Comparison of ENCODE assay signal across 9 mouse cellular contexts in genomic region chr1:38787443-38787842, GRCm38 (mm10). TPM values are rescaled to one million over a fixed set of nuclear protein-coding genes. Genes with fewer than 3 reads are reported as not detected.
A peak's percentile ranks its signal among the peaks of the same experiment; 100 is the strongest.
DNase-seq lines count a peak whose midpoint lies in the region; ATAC-seq and TF ChIP-seq lines count a peak whose summit lies in the region.
"Had no signal": no experiment of that assay in that cellular context is flagged by ENCODE, and none has a peak within 500 bp of the region (broad histone marks: within the 10 kb centered on the region; RNA-seq: fewer than 3 reads in every experiment).

No protein-coding gene starts in this region.

- H3K27me3 ChIP-seq in thymus, adult 2 months (ENCODE audit: control insufficient read depth, insufficient read depth, low read length) = no peaks in the 10 kb centered on the region
- H3K27me3 ChIP-seq in forebrain, embryonic 11.5 days (ENCODE audit: control insufficient read depth, insufficient read depth, low read length) = no peaks in the 10 kb centered on the region
- H3K27me3 ChIP-seq in hindbrain, embryonic 11.5 days (ENCODE audit: control insufficient read depth, insufficient read depth, low read length) = no peaks in the 10 kb centered on the region

- no peaks in the 10 kb centered on the region for H3K36me3 ChIP-seq in thymus, adult 2 months (ENCODE audit: control insufficient read depth, insufficient read depth, low read length)
- H3K36me3 ChIP-seq in forebrain, embryonic 11.5 days (ENCODE audit: control insufficient read depth, insufficient read depth, low read length) = no peaks in the 10 kb centered on the region
- H3K36me3 ChIP-seq in hindbrain, embryonic 11.5 days (ENCODE audit: control insufficient read depth, insufficient read depth, low read length) = no peaks in the 10 kb centered on the region

- H3K9ac ChIP-seq in forebrain, embryonic 11.5 days (ENCODE audit: low read length) = no peak overlapping the region
- H3K9ac ChIP-seq in hindbrain, embryonic 11.5 days (ENCODE audit: low read depth, low read length) = no peak overlapping the region

- no peaks in the 10 kb centered on the region for H3K4me1 ChIP-seq in thymus, adult 2 months (replicated peaks; ENCODE audit: control insufficient read depth, insufficient read depth, low read length)
- no peaks in the 10 kb centered on the region for H3K4me1 ChIP-seq in forebrain, embryonic 11.5 days (replicated peaks; ENCODE audit: control insufficient read depth, insufficient read depth, low read length)
- H3K4me1 ChIP-seq in hindbrain, embryonic 11.5 days (replicated peaks; ENCODE audit: control insufficient read depth, insufficient read depth, low read length) = 0 out of 2 replicates have a peak, but pooled peaks cover 2% of the 10 kb centered on the region

- H3K27ac ChIP-seq in thymus, adult 2 months (ENCODE audit: control insufficient read depth, insufficient read depth, low read length) = no peak overlapping the region
- no peak overlapping the region for H3K27ac ChIP-seq in forebrain, embryonic 11.5 days (ENCODE audit: low read depth, low read length)
- no peak overlapping the region for H3K27ac ChIP-seq in hindbrain, embryonic 11.5 days (ENCODE audit: low read depth, low read length)

- DNase-seq in thymus, adult 2 months = peak; percentile 51
- no peak for DNase-seq in thymus, adult 18-20 months
- peak; percentile 50 for DNase-seq in c-Kit-positive CD71-negative TER-119-negative erythroid progenitor cells, embryonic 14.5 days (ENCODE audit: low read depth)
- peak; percentile 71 for DNase-seq in forebrain, embryonic 11.5 days (ENCODE audit: low spot score)
- DNase-seq in hindbrain, embryonic 11.5 days (ENCODE audit: low spot score) = peak; percentile 82
- DNase-seq in layer of hippocampus, postnatal 36 days = peak; percentile 40 to 43
- peak; percentile 17 to 31 for DNase-seq in spleen, postnatal 36 days (ENCODE audit: low spot score in 2 of 2)

- H3K4me3 ChIP-seq in thymus, adult 2 months (ENCODE audit: control insufficient read depth, insufficient read depth, low read length) = no peak overlapping the region
- H3K4me3 ChIP-seq in forebrain, embryonic 11.5 days (ENCODE audit: low read depth, low read length) = no peak overlapping the region
- H3K4me3 ChIP-seq in hindbrain, embryonic 11.5 days (ENCODE audit: low read depth, low read length) = no peak overlapping the region
- H3K4me3 ChIP-seq: erythroblast, embryonic 14.5 days had no signal

- TF ChIP-seq CTCF in thymus, adult 2 months (IDR thresholded peaks at IDR 0.05; ENCODE audit: borderline replicate concordance, control insufficient read depth, extremely low read depth, insufficient read depth, low read length, poor library complexity) = no peak; the same call in 1 of the 2 replicates

- TF ChIP-seq POLR2A in thymus, adult 2 months (IDR thresholded peaks at IDR 0.05; ENCODE audit: control insufficient read depth, extremely low read depth, insufficient read depth, low read length, poor library complexity) = no peak

- H3K9me3 ChIP-seq in forebrain, embryonic 11.5 days (ENCODE audit: control insufficient read depth, low read length) = no peaks in the 10 kb centered on the region
- no peaks in the 10 kb centered on the region for H3K9me3 ChIP-seq in hindbrain, embryonic 11.5 days (ENCODE audit: control insufficient read depth, low read length)

- 6% methylated on average over 5 of the region's 5 CpGs for whole genome bisulfite sequencing in thymus, adult 2 months
- 6% methylated on average over 5 of the region's 5 CpGs for WGBS in forebrain, embryonic 11.5 days
- 8% methylated on average over 5 of the region's 5 CpGs for WGBS in hindbrain, embryonic 11.5 days

- no peak; the same call in 1 of the 2 replicates for ATAC-seq in forebrain, embryonic 11.5 days (replicated peaks; ENCODE audit: low FRiP score)
- peak; percentile 7; the same call in 1 of the 2 replicates for ATAC-seq in hindbrain, embryonic 11.5 days (ENCODE audit: low FRiP score)
- ATAC-seq in megakaryocyte-erythroid progenitor cell, adult 5-6 weeks (replicated peaks; ENCODE audit: low FRiP score, low TSS enrichment, poor library complexity, severe bottlenecking) = peak; percentile 77

- H3K4me2 ChIP-seq in forebrain, embryonic 11.5 days (ENCODE audit: low read depth, low read length, severe bottlenecking) = no peak overlapping the region
- H3K4me2 ChIP-seq in hindbrain, embryonic 11.5 days (replicated peaks; ENCODE audit: low read depth, low read length) = no peak overlapping the region

RNA-seq across cellular contexts. Expression of gene Lonrf2, which starts 49.1 kb away (rescaled TPM):
- polyA plus RNA-seq in thymus, adult 2 months (2012; rRNA removed) = 0.46 and 0.47 TPM in 2 replicates
- polyA plus RNA-seq in forebrain, embryonic 11.5 days (2014; fragmentation: Nextera tagmentation; extraction: Ambion mirVana) = 2.4 and 2.9 TPM in 2 replicates
- polyA plus RNA-seq in hindbrain, embryonic 11.5 days (2014; fragmentation: Nextera tagmentation; extraction: Ambion mirVana) = 4.2 and 5.0 TPM in 2 replicates
- total RNA-seq in layer of hippocampus, postnatal 36 days (2021) = 100 to 1,000 TPM; 106 to 109 TPM
- 0.79 and 2.3 TPM in 2 replicates for total RNA-seq in megakaryocyte-erythroid progenitor cell, adult 5-6 weeks (2014; fragmentation: Nextera tagmentation)
- 0.30 and 1.8 TPM in 2 replicates for total RNA-seq in megakaryocyte-erythroid progenitor cell, adult 5-6 weeks (2017)
- polyA plus RNA-seq: erythroblast, embryonic 14.5 days had no signal

Comparison
In these comparisons a context has a peak if more than half of its experiments do, and no peak if none do; other contexts are left out.
1. DNase-seq: peak in thymus, adult 2 months (single experiment), c-Kit-positive CD71-negative TER-119-negative erythroid progenitor cells, embryonic 14.5 days (single experiment), forebrain, embryonic 11.5 days (single experiment), hindbrain, embryonic 11.5 days (single experiment), layer of hippocampus, postnatal 36 days (2 of 2) and spleen, postnatal 36 days (2 of 2); none in thymus, adult 18-20 months (0 of 2).